Mouse (Mus musculus) small intestine, adult 2 months (tissue): Measurements from ENCODE around the gene Gm10295.

ENCODE experiments used
- CTCF ChIP-seq: fragments of 200-500 bp; IDR thresholded peaks from 2 replicates; pipeline ENCODE4 v1.5.1; 2012; ENCODE audit warnings: low read depth, mild to moderate bottlenecking, control low read depth, inconsistent platforms, low read length, moderate library complexity, mixed read lengths; ENCODE audit not compliant: insufficient replicate concordance, insufficient read length; ENCODE audit errors: extremely low read depth
- POLR2A ChIP-seq: fragments of 200-500 bp; IDR thresholded peaks from 2 replicates; pipeline ENCODE4 v1.6.1; 2012; ENCODE audit warnings: low read depth, mild to moderate bottlenecking, control low read depth, inconsistent platforms, low read length, moderate library complexity

DNA sequence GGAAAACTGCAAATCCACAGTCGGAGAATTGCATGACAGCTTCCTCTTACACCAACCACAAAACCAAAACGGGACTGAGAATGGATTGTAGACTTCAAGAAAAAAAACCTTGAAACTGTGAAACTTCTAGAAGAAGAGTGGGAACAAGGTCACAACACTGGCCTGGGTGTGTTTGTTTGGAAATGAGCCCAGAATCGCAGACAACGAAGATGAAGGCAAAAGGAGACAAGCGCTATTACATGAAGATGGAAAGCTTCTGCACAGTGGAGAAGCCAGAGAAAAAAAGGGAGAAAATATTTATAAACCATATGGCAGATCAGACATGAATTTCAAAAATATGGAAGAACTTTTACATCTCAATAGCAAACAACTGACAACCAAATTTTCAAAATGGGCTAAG is 4.3 kb upstream of the Gm10295 start:
- TF ChIP-seq POLR2A (no peak), CTCF (no peak)
